Mouse (Mus musculus) heart, postnatal 0 days (tissue): ENCODE data around the gene Plekho1. TPM values are rescaled to one million over a fixed set of nuclear protein-coding genes. Genes with fewer than 3 reads are reported as not detected.

Experiments used
- ATAC-seq: fragments of 200-750 bp; cut with Nextera tagmentation; 2 replicates; pipeline ENCODE4 v1.8.0; 2017; ENCODE audit warnings: low read depth, moderate number of reproducible peaks, moderate library complexity; ENCODE audit not compliant: insufficient read depth
- DNase-seq: peaks from one replicate; pipeline ENCODE4 v3.0.0-alpha.2; 2016; ENCODE audit warnings: low spot score
- H3K27ac ChIP-seq: fragments of 300-500 bp; sonication (generic); 2 replicates; pipeline ENCODE4 v1.5.1; 2014; ENCODE audit warnings: low read depth, mild to moderate bottlenecking
- H3K27me3 ChIP-seq: fragments of 300-500 bp; sonication (generic); 2 replicates; pipeline ENCODE4 v1.6.1; 2014; ENCODE audit warnings: low read length, mixed read lengths; ENCODE audit not compliant: control insufficient read depth, insufficient read depth
- H3K36me3 ChIP-seq: fragments of 300-500 bp; sonication (generic); replicated peaks from 2 replicates; pipeline ENCODE4 v1.6.1; 2014; ENCODE audit warnings: low read length, mixed read lengths; ENCODE audit not compliant: control insufficient read depth, insufficient read depth
- H3K4me1 ChIP-seq: fragments of 300-500 bp; sonication (generic); 2 replicates; pipeline ENCODE4 v1.6.1; 2014; ENCODE audit warnings: antibody characterized with exemption; ENCODE audit not compliant: control insufficient read depth, insufficient read depth
- H3K4me2 ChIP-seq: fragments of 300-500 bp; sonication (generic); 2 replicates; pipeline ENCODE4 v1.6.1; 2014; ENCODE audit warnings: low read depth, mild to moderate bottlenecking, low read length, moderate library complexity
- H3K4me3 ChIP-seq: fragments of 300-500 bp; sonication (generic); 2 replicates; pipeline ENCODE4 v1.5.1; 2014; ENCODE audit warnings: low read depth, low read length
- H3K9ac ChIP-seq: fragments of 300-500 bp; sonication (generic); replicated peaks from 2 replicates; pipeline ENCODE4 v1.6.1; 2014; ENCODE audit warnings: low read depth, low read length, mixed read lengths
- H3K9me3 ChIP-seq: fragments of 300-500 bp; sonication (generic); replicated peaks from 2 replicates; pipeline ENCODE4 v1.6.1; 2016; ENCODE audit warnings: low read length; ENCODE audit not compliant: control insufficient read depth
- CTCF ChIP-seq: IDR thresholded peaks from 2 replicates; pipeline ENCODE4 v1.5.1; 2016; ENCODE audit warnings: antibody characterized with exemption, control low read depth, low read depth
- EP300 ChIP-seq: IDR thresholded peaks from 2 replicates; pipeline ENCODE4 v1.6.1; 2016; ENCODE audit warnings: antibody characterized with exemption, low read depth
- WGBS: fragments of 180-500 bp; shearing (Covaris S2); extraction: QIAGEN DNeasy Blood & Tissue Kit; methylation state at CpG from one replicate; pipeline ENCODE4 v1.1.7; 2014; 5-methylcytosine and 5-hydroxymethylcytosine counted together
- polyA plus RNA-seq: library from polyadenylated mRNA; unstranded; fragments of >200 nt; fragmentation: Nextera tagmentation; extraction: Ambion mirVana; gene quantifications from 2 replicates; pipeline ENCODE4 v1.2.1, GENCODE M21; 2015
- total RNA-seq: library from RNA; depleted of rRNA; stranded (reverse); fragments of >200 nt; gene quantifications from 2 replicates; pipeline ENCODE4 v1.2.3, GENCODE M21; 2014; ENCODE audit warnings: low replicate concordance; rRNA removed

The Plekho1 gene
- total and polyA plus RNA-seq, 2 experiments from 2014 or later = 94.8 to 138 TPM

DNA sequence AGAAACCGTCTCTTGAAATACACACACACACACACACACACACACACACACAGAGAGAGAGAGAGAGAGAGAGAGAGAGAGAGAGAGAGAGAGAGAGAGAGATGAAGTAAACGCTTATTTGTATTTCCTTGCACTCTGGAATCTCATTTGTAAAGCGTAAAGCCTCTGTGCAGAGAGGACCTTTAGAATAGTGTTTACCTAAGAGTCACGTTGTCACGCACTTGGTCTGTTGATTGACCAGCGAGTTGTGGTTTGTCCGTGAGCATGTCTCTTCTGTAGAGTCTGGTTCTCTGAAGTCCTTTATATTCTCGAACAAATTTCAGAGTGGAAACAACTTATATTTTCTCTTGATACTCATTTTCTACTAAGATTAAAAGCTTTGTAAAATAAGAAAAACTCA is 51.1 kb downstream of the Plekho1 start:
- 88% methylated on average over 8 of the region's 8 CpGs for WGBS
- peaks cover 61% of the 10 kb centered on the region for H3K36me3 ChIP-seq
- TF ChIP-seq CTCF = no peak
- no peak for TF ChIP-seq EP300
- H3K27me3 ChIP-seq = no peaks in the 10 kb centered on the region
- H3K4me2 ChIP-seq = no peak overlapping the region
- no peak overlapping the region for H3K9ac ChIP-seq
- DNase-seq (no peak), ATAC-seq (no peak)
- H3K4me3 ChIP-seq = no peak overlapping the region
- no peaks in the 10 kb centered on the region for H3K4me1 ChIP-seq
- H3K27ac ChIP-seq = no peak overlapping the region
- H3K9me3 ChIP-seq = no peaks in the 10 kb centered on the region

DNA sequence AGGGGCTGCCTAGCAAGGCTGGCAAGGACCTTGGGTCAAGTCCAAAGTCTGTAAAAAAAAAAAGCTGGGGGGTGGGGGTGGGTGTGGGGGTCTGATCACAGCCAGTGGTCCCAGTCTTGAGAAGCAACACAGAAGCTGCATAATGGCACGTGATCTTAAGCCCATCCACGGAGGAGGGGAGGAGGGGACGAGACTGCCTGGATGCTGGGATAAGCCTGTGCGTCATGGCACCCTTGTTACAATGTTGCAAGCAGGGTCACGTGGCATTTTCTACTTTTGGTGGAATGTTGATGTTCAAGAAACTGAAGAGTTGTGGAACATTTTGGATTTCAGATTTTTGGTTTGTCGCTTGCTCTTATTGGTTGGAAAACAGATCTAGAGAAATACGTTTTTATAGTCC is 52.6 kb downstream of the Plekho1 start:
- H3K9ac ChIP-seq = no peak overlapping the region

DNA sequence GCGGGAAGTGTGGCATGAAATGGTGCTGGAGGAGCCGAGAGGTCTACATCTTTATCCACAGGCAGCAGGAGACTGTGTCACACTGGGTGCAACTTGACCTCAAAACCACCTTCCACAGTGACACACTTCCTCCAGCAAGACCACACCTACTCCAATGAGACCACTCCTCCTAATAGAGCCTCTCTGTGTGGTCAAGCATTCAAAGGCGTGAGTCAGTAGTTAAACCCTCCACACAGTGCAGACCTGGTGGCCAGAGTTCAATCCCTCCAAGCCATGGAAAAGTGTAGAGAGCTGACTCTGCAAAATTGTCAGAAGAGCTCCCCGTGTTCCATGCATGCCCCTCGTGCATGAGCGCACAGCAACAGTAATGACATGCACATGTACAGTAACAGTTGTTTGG is 53.1 kb downstream of the Plekho1 start:
- no peak for TF ChIP-seq EP300
- no peak for TF ChIP-seq CTCF
- Histone ChIP-seq H3K36me3 (peaks cover 81% of the 10 kb centered on the region), H3K27me3 (no peaks in the 10 kb centered on the region), H3K4me3 (no peak overlapping the region), H3K9me3 (no peaks in the 10 kb centered on the region), H3K4me2 (no peak overlapping the region), H3K27ac (no peak overlapping the region), H3K4me1 (no peaks in the 10 kb centered on the region), H3K9ac (no peak overlapping the region)
- DNase-seq (no peak), ATAC-seq (no peak)
- 77% methylated on average over 6 of the region's 6 CpGs for WGBS

More for the DNA sequence above, 52.6 kb downstream of the Plekho1 start:
- TF ChIP-seq EP300 (no peak), CTCF (no peak)
- WGBS = 96% methylated on average over 7 of the region's 7 CpGs
- no peaks in the 10 kb centered on the region for H3K9me3 ChIP-seq
- no peak overlapping the region for H3K4me3 ChIP-seq
- H3K36me3 ChIP-seq = peaks cover 77% of the 10 kb centered on the region
- H3K27ac ChIP-seq = no peak overlapping the region
- H3K27me3 ChIP-seq = no peaks in the 10 kb centered on the region
- H3K4me1 ChIP-seq = no peaks in the 10 kb centered on the region
- ATAC-seq = no peak
- DNase-seq = no peak
- no peak overlapping the region for H3K4me2 ChIP-seq

DNA sequence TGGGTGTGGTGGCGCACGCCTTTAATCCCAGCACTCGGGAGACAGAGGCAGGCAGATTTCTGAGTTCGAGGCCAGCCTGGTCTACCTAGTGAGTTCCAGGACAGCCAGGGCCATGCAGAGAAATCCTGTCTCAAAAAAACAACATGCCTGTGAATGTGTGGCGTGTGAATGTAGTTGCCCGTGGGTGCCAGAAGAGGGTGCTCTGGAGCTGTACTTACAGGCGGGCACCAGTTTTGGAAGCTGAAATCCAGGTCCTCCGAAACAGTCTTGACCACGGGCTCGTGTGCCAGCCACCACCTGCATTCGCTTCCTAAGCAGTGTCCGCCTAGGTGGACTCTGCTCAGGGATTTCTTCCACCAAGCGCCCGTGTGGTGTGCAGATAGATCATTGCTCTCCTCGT is 57.0 kb downstream of the Plekho1 start:
- ATAC-seq (no peak), DNase-seq (no peak)
- Histone ChIP-seq H3K4me1 (no peaks in the 10 kb centered on the region), H3K4me3 (no peak overlapping the region), H3K4me2 (no peak overlapping the region), H3K27me3 (no peaks in the 10 kb centered on the region), H3K9me3 (no peaks in the 10 kb centered on the region), H3K27ac (no peak overlapping the region), H3K36me3 (peaks cover 89% of the 10 kb centered on the region), H3K9ac (no peak overlapping the region)
- 93% methylated on average over 15 of the region's 15 CpGs for WGBS
- peak; percentile 43 for TF ChIP-seq CTCF
- TF ChIP-seq EP300 = no peak

Other genes with a start within 250 kb of the Plekho1 start
- 43.5 and 47.1 TPM in 2 replicates for gene Tars2, start 235.8 kb downstream of the Plekho1 start, total RNA-seq
- 30.0 and 30.3 TPM in 2 replicates for gene Tars2, start 235.8 kb downstream of the Plekho1 start, polyA plus RNA-seq
- 25.6 and 28.8 TPM in 2 replicates for gene Rprd2, start 177.1 kb downstream of the Plekho1 start, total RNA-seq
- 15.8 and 20.8 TPM in 2 replicates for gene Rprd2, start 177.1 kb downstream of the Plekho1 start, polyA plus RNA-seq
- gene Prpf3, start 140.1 kb downstream of the Plekho1 start, total RNA-seq = 2.2 and 6.0 TPM in 2 replicates
- 15.8 and 16.3 TPM in 2 replicates for gene Prpf3, start 140.1 kb downstream of the Plekho1 start, polyA plus RNA-seq
- gene Mrps21, start 124.5 kb downstream of the Plekho1 start, total RNA-seq = 142 and 222 TPM in 2 replicates
- 521 and 561 TPM in 2 replicates for gene Mrps21, start 124.5 kb downstream of the Plekho1 start, polyA plus RNA-seq
- 2.3 and 7.3 TPM in 2 replicates for gene Ciart, start 113.8 kb downstream of the Plekho1 start, total RNA-seq
- 1.8 and 1.9 TPM in 2 replicates for gene Ciart, start 113.8 kb downstream of the Plekho1 start, polyA plus RNA-seq
- gene BC028528, start 104.0 kb downstream of the Plekho1 start, total RNA-seq = 5.3 and 41.9 TPM in 2 replicates
- gene BC028528, start 104.0 kb downstream of the Plekho1 start, polyA plus RNA-seq = 38.0 and 39.2 TPM in 2 replicates
- 121 and 138 TPM in 2 replicates for gene Aph1a, start 102.0 kb downstream of the Plekho1 start, total RNA-seq
- 42.7 and 50.8 TPM in 2 replicates for gene Aph1a, start 102.0 kb downstream of the Plekho1 start, polyA plus RNA-seq
- gene Car14, start 91.3 kb downstream of the Plekho1 start, total RNA-seq = 126 and 131 TPM in 2 replicates
- gene Car14, start 91.3 kb downstream of the Plekho1 start, polyA plus RNA-seq = 137 and 144 TPM in 2 replicates
- 25.9 and 33.5 TPM in 2 replicates for gene Anp32e, start 66.8 kb downstream of the Plekho1 start, total RNA-seq
- 105 and 118 TPM in 2 replicates for gene Anp32e, start 66.8 kb downstream of the Plekho1 start, polyA plus RNA-seq
- gene Vps45, start 62.5 kb upstream of the Plekho1 start, total RNA-seq = 10.5 and 17.3 TPM in 2 replicates
- gene Vps45, start 62.5 kb upstream of the Plekho1 start, polyA plus RNA-seq = 42.9 and 49.4 TPM in 2 replicates
- 17.6 and 21.9 TPM in 2 replicates for gene Otud7b, start 108.5 kb upstream of the Plekho1 start, total RNA-seq
- 16.8 and 21.7 TPM in 2 replicates for gene Otud7b, start 108.5 kb upstream of the Plekho1 start, polyA plus RNA-seq
- 4.4 and 18.9 TPM in 2 replicates for gene Mtmr11, start 166.0 kb upstream of the Plekho1 start, total RNA-seq
- gene Mtmr11, start 166.0 kb upstream of the Plekho1 start, polyA plus RNA-seq = 6.8 and 6.9 TPM in 2 replicates
- gene Sf3b4, start 176.3 kb upstream of the Plekho1 start, total RNA-seq = 34.5 and 41.7 TPM in 2 replicates
- 48.3 and 48.6 TPM in 2 replicates for gene Sf3b4, start 176.3 kb upstream of the Plekho1 start, polyA plus RNA-seq
- gene Sv2a, start 185.2 kb upstream of the Plekho1 start, total RNA-seq = 9.8 and 15.4 TPM in 2 replicates
- gene Sv2a, start 185.2 kb upstream of the Plekho1 start, polyA plus RNA-seq = 10.8 and 11.2 TPM in 2 replicates
- 30.0 and 78.1 TPM in 2 replicates for gene Bola1, start 223.7 kb upstream of the Plekho1 start, total RNA-seq
- 52.4 and 55.3 TPM in 2 replicates for gene Bola1, start 223.7 kb upstream of the Plekho1 start, polyA plus RNA-seq
- gene Hist2h2ab, start 223.9 kb upstream of the Plekho1 start, total RNA-seq = 41.6 and 50.4 TPM in 2 replicates
- gene Hist2h2ab, start 223.9 kb upstream of the Plekho1 start, polyA plus RNA-seq = not detected in 2 replicates
- 861 and 913 TPM in 2 replicates for gene Hist2h2ac, start 224.9 kb upstream of the Plekho1 start, total RNA-seq
- 2.5 and 3.4 TPM in 2 replicates for gene Hist2h2ac, start 224.9 kb upstream of the Plekho1 start, polyA plus RNA-seq
- gene Hist2h2be, start 225.1 kb upstream of the Plekho1 start, total RNA-seq = 13.2 and 22.1 TPM in 2 replicates
- 6.4 and 7.6 TPM in 2 replicates for gene Hist2h2be, start 225.1 kb upstream of the Plekho1 start, polyA plus RNA-seq
- 551 and 927 TPM in 2 replicates for gene Hist2h3c2, start 243.1 kb upstream of the Plekho1 start, total RNA-seq
- 2.3 and 2.6 TPM in 2 replicates for gene Hist2h3c2, start 243.1 kb upstream of the Plekho1 start, polyA plus RNA-seq
- gene Hist2h2aa2, start 244.3 kb upstream of the Plekho1 start, total RNA-seq = 1,879 and 2,872 TPM in 2 replicates
- gene Hist2h2aa2, start 244.3 kb upstream of the Plekho1 start, polyA plus RNA-seq = 101 and 115 TPM in 2 replicates
- 1,660 and 2,559 TPM in 2 replicates for gene Hist2h2aa1, start 249.5 kb upstream of the Plekho1 start, total RNA-seq
- 22.0 and 24.6 TPM in 2 replicates for gene Hist2h2aa1, start 249.5 kb upstream of the Plekho1 start, polyA plus RNA-seq